Mouse (Mus musculus) intestine, embryonic 15.5 days (tissue): ENCODE measurements around the gene Fam120c. TPM values are rescaled to one million over a fixed set of nuclear protein-coding genes. Genes with fewer than 3 reads are reported as not detected.

Experiments used
- polyA plus RNA-seq: library from polyadenylated mRNA; unstranded; fragments of >200 nt; fragmentation: Nextera tagmentation; extraction: Ambion mirVana; gene quantifications from 2 replicates; pipeline ENCODE4 v1.2.1, GENCODE M21; 2015

The Fam120c gene
- polyA plus RNA-seq, 1 experiment from 2014 or later: 3.1 TPM

Other genes with a start within 250 kb of the Fam120c start
- gene Tsr2, start 247.6 kb upstream of the Fam120c start, polyA plus RNA-seq: 29.9 and 32.7 TPM in 2 replicates
- gene Wnk3, start 146.1 kb upstream of the Fam120c start, polyA plus RNA-seq: 1.2 and 1.4 TPM in 2 replicates
- 14.7 and 15.0 TPM in 2 replicates for gene Phf8, start 176.5 kb downstream of the Fam120c start, polyA plus RNA-seq